Mouse (Mus musculus) ovary, postnatal 14 days (tissue): ENCODE measurements around the gene Acsm1.
"Not testable (repeated sequence)": the region's sequence is repeated elsewhere in the genome, so short reads cannot be mapped to it uniquely, and the experiment has no call there.

Experiments
- DNase-seq: peaks from one replicate; pipeline ENCODE4 v3.0.0; 2022; ENCODE audit warnings: low spot score

Gene Acsm1

GRCm38 (mm10) chr7:119606664-119607076, at the start of gene Acsm1:
Gene Acsm1 (plus strand): TSS chr7:119607026.
- no peak for DNase-seq

GRCm38 (mm10) chr7:119559789-119560451, 46.9 kb upstream of the Acsm1 start:
- no peak for DNase-seq

- no peak for DNase-seq
Measured at GRCm38 (mm10) chr7:119560452-119560835, 46.4 kb upstream of the Acsm1 start.

- DNase-seq = no peak
Measured at GRCm38 (mm10) chr7:119561441-119561840, 45.4 kb upstream of the Acsm1 start.

- DNase-seq = not testable (repeated sequence)
Measured at GRCm38 (mm10) chr7:119562476-119562875, 44.4 kb upstream of the Acsm1 start.

- DNase-seq = no peak
Measured at GRCm38 (mm10) chr7:119594530-119595107, 12.2 kb upstream of the Acsm1 start.

GRCm38 (mm10) chr7:119595306-119595705, 11.5 kb upstream of the Acsm1 start:
- DNase-seq = no peak

GRCm38 (mm10) chr7:119596536-119596935, 10.3 kb upstream of the Acsm1 start:
- no peak for DNase-seq

- DNase-seq = no peak
Measured at GRCm38 (mm10) chr7:119601195-119601953, 5.5 kb upstream of the Acsm1 start.

- DNase-seq = no peak
Measured at GRCm38 (mm10) chr7:119601954-119602317, 4.9 kb upstream of the Acsm1 start.

GRCm38 (mm10) chr7:119604903-119605483, 1.8 kb upstream of the Acsm1 start:
- DNase-seq = no peak

GRCm38 (mm10) chr7:119605926-119606663, 731 bp upstream of the Acsm1 start:
- DNase-seq = no peak

- DNase-seq = no peak
Measured at GRCm38 (mm10) chr7:119607796-119608515, 1.1 kb downstream of the Acsm1 start.

GRCm38 (mm10) chr7:119616531-119616930, 9.7 kb downstream of the Acsm1 start:
- no peak for DNase-seq

GRCm38 (mm10) chr7:119617593-119617992, 10.8 kb downstream of the Acsm1 start:
- no peak for DNase-seq

GRCm38 (mm10) chr7:119618209-119618935, 11.5 kb downstream of the Acsm1 start:
- DNase-seq = no peak

GRCm38 (mm10) chr7:119620157-119620556, 13.3 kb downstream of the Acsm1 start:
- DNase-seq = no peak

GRCm38 (mm10) chr7:119638773-119639172, 31.9 kb downstream of the Acsm1 start:
- no peak for DNase-seq

- DNase-seq = no peak
Measured at GRCm38 (mm10) chr7:119642307-119642706, 35.5 kb downstream of the Acsm1 start.

- DNase-seq = no peak
Measured at GRCm38 (mm10) chr7:119667893-119668292, 61.1 kb downstream of the Acsm1 start.

- no peak for DNase-seq
Measured at GRCm38 (mm10) chr7:119670395-119670794, 63.6 kb downstream of the Acsm1 start.
